Mouse (Mus musculus) heart, embryonic 15.5 days (tissue): ENCODE results near the gene Hpse2. TPM values are rescaled to one million over a fixed set of nuclear protein-coding genes. Genes with fewer than 3 reads are reported as not detected.

ENCODE experiments used
- ATAC-seq: fragments of 200-750 bp; cut with Nextera tagmentation; replicated peaks from 2 replicates; pipeline ENCODE4 v1.8.0; 2017; ENCODE audit warnings: low read depth, moderate TSS enrichment; ENCODE audit not compliant: insufficient number of reproducible peaks, insufficient read depth, low FRiP score
- H3K27ac ChIP-seq: fragments of 300-500 bp; sonication (generic); 2 replicates; pipeline ENCODE4 v1.5.1; 2015; ENCODE audit warnings: mild to moderate bottlenecking, inconsistent platforms
- H3K27me3 ChIP-seq: fragments of 300-500 bp; sonication (generic); 2 replicates; pipeline ENCODE4 v1.6.1; 2015; ENCODE audit warnings: inconsistent platforms
- H3K36me3 ChIP-seq: fragments of 300-500 bp; sonication (generic); 2 replicates; pipeline ENCODE4 v1.6.1; 2015; ENCODE audit warnings: mild to moderate bottlenecking, inconsistent platforms
- H3K4me1 ChIP-seq: fragments of 300-500 bp; sonication (generic); replicated peaks from 2 replicates; pipeline ENCODE4 v1.6.1; 2015; ENCODE audit warnings: inconsistent platforms
- H3K4me2 ChIP-seq: fragments of 300-500 bp; sonication (generic); 2 replicates; pipeline ENCODE4 v1.6.1; 2015; ENCODE audit warnings: inconsistent platforms, mild to moderate bottlenecking, moderate library complexity
- H3K4me3 ChIP-seq: fragments of 300-500 bp; sonication (generic); 2 replicates; pipeline ENCODE4 v1.5.1; 2015; ENCODE audit warnings: mild to moderate bottlenecking, inconsistent platforms
- H3K9ac ChIP-seq: fragments of 300-500 bp; sonication (generic); 2 replicates; pipeline ENCODE4 v1.6.1; 2015; ENCODE audit warnings: mild to moderate bottlenecking, inconsistent platforms
- H3K9me3 ChIP-seq: fragments of 300-500 bp; sonication (generic); replicated peaks from 2 replicates; pipeline ENCODE4 v1.6.1; 2016; ENCODE audit warnings: inconsistent platforms
- WGBS: fragments of 180-500 bp; shearing (Covaris S2); methylation state at CpG from one replicate; pipeline ENCODE4 v1.1.7; 2015; ENCODE audit warnings: mixed read lengths; 5-methylcytosine and 5-hydroxymethylcytosine counted together
- polyA plus RNA-seq: library from polyadenylated mRNA; unstranded; fragments of >200 nt; fragmentation: Nextera tagmentation; extraction: Ambion mirVana; gene quantifications from 2 replicates; pipeline ENCODE4 v1.2.1, GENCODE M21; 2015

The Hpse2 gene
- polyA plus RNA-seq, 1 experiment from 2014 or later = 0.66 TPM

GRCm38 (mm10) chr19:42903840-42904239 is 484.3 kb downstream of the Hpse2 start:
- H3K36me3 ChIP-seq = no peaks in the 10 kb centered on the region
- no peak overlapping the region for H3K4me3 ChIP-seq
- no peak overlapping the region for H3K27ac ChIP-seq
- no peak overlapping the region for H3K4me2 ChIP-seq
- no peaks in the 10 kb centered on the region for H3K27me3 ChIP-seq
- no peak for ATAC-seq
- WGBS = 92% methylated on average over 6 of the region's 6 CpGs
- H3K4me1 ChIP-seq = 0 out of 2 replicates have a peak, but pooled peaks cover 4% of the 10 kb centered on the region
- no peaks in the 10 kb centered on the region for H3K9me3 ChIP-seq
- H3K9ac ChIP-seq = no peak overlapping the region

GRCm38 (mm10) chr19:42902410-42903021 is 485.6 kb downstream of the Hpse2 start:
- H3K4me3 ChIP-seq = no peak overlapping the region
- no peaks in the 10 kb centered on the region for H3K27me3 ChIP-seq
- no peak overlapping the region for H3K4me2 ChIP-seq
- 71% methylated on average over 6 of the region's 6 CpGs for WGBS
- ATAC-seq = no peak
- no peak overlapping the region for H3K27ac ChIP-seq
- H3K9me3 ChIP-seq = no peaks in the 10 kb centered on the region
- no peaks in the 10 kb centered on the region for H3K36me3 ChIP-seq
- no peak overlapping the region for H3K9ac ChIP-seq
- H3K4me1 ChIP-seq = 0 out of 2 replicates have a peak, but pooled peaks cover 4% of the 10 kb centered on the region

GRCm38 (mm10) chr19:42891599-42891998 is 496.6 kb downstream of the Hpse2 start:
- H3K36me3 ChIP-seq = no peaks in the 10 kb centered on the region
- H3K4me1 ChIP-seq = no peaks in the 10 kb centered on the region
- no peaks in the 10 kb centered on the region for H3K27me3 ChIP-seq
- no peak overlapping the region for H3K9ac ChIP-seq
- 44% methylated on average over 5 of the region's 5 CpGs for WGBS
- H3K4me2 ChIP-seq = no peak overlapping the region
- H3K4me3 ChIP-seq = no peak overlapping the region
- H3K27ac ChIP-seq = peak overlapping the region; percentile 34; the same call in 1 of the 2 replicates
- no peaks in the 10 kb centered on the region for H3K9me3 ChIP-seq
- no peak for ATAC-seq

DNA sequence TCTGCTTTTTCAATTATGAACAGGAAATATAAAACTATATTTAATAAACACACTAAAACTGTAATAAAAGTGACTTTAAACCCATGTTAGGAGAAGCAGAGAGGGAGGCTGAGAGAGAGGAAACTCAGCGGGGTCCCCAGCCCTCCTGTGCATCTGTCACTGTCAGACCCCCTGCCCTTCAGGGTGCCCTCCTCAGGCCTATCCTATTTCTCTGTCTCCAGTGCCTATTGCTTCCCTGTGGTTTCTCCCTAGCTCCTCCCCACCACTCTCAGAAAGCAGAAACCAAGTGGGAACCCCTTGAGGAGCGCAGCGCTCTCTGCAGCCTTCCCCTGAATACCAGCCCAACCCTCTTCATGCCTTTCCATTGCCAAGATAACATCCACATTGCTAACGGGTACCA is 510.5 kb downstream of the Hpse2 start:
- 0 out of 2 replicates have a peak, but pooled peaks cover 2% of the 10 kb centered on the region for H3K4me1 ChIP-seq
- H3K36me3 ChIP-seq = no peaks in the 10 kb centered on the region
- no peaks in the 10 kb centered on the region for H3K27me3 ChIP-seq
- H3K4me3 ChIP-seq = no peak overlapping the region
- no peak overlapping the region for H3K4me2 ChIP-seq
- H3K27ac ChIP-seq = no peak overlapping the region
- ATAC-seq = no peak
- no peaks in the 10 kb centered on the region for H3K9me3 ChIP-seq
- WGBS = 37% methylated on average over 4 of the region's 4 CpGs
- no peak overlapping the region for H3K9ac ChIP-seq

GRCm38 (mm10) chr19:42876563-42876962 is 511.6 kb downstream of the Hpse2 start:
- Histone ChIP-seq H3K9ac (no peak overlapping the region), H3K4me3 (no peak overlapping the region), H3K27ac (no peak overlapping the region), H3K9me3 (no peaks in the 10 kb centered on the region), H3K4me1 (0 out of 2 replicates have a peak, but pooled peaks cover 2% of the 10 kb centered on the region), H3K27me3 (no peaks in the 10 kb centered on the region), H3K36me3 (no peaks in the 10 kb centered on the region), H3K4me2 (no peak overlapping the region)
- 75% methylated on average over 4 of the region's 4 CpGs for WGBS
- no peak for ATAC-seq

DNA sequence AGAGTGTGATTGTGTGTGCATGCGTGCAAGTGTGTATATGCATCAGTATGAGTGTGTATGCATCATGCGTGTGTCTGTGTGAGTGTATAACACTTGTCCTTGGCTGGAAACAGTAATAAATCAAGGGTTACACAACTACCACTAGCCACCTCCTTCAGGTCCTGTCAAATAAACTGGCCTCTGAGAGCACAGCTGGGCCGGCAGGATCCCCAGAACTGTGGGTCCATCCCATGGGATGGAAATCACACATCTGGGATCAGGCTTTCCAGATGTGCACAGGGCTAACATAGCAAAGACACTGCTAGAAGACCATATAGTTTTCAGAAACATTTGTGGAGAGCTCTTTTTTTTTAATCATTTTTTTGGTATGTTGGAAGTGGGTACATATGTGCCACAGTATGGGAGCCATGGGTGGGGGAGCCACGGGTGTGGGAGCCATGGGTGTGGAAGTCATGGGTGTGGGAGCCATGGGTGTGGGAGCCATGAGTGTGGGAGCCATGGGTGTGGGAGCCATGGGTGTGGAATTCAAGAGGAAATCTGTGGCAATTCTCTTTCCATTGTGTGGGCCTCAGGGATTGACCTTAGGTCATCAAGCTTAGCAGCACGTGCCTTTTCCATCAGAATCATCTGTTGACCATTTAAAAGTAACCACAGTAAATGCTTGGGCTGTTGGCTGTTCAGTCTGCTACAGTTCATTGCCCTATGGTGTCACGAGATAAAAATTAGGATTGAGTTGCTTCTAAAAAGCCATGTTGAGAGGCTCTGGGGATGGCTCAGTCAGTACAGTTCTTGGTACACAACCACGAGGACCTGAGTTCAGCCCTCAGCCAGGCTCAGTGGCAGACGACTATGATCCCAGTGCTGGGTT is 518.3 kb downstream of the Hpse2 start:
- 61% methylated on average over 8 of the region's 8 CpGs for WGBS
- no peak overlapping the region for H3K4me3 ChIP-seq

DNA sequence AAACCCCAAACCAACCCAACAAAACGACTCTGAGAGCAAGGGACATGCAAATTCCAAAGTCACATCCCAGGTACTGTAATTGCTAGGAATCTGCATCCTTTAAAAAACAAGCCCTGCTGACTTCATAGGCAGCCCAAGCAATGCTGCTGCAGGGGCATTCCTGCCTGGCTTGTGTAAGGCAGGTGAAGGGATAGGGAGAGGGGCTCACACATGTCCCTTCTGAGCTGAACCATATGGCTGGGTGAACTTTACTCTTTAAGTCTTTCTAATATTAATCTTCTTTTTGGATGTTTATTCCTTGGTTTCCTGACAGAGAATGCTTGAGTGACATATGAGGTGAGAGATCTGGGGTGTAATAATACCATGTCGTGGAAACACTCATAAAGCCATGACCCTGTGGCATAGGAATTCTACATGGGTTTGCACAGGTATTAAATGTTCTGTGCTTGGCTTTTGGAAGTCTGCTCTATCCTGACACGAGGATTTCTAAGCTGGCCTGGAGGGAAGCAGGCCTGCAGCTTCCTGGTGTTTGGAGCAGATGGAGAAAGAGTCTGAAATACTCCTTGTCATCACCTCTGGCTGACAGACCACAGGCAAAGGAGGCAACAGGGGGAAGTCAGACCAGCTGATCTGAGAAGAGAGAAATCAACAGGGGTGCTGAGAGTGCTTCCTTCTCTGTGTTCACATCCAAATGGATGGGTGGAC is 519.0 kb downstream of the Hpse2 start:
- no peak overlapping the region for H3K9ac ChIP-seq
- H3K4me3 ChIP-seq = no peak overlapping the region
- H3K36me3 ChIP-seq = no peaks in the 10 kb centered on the region
- H3K4me2 ChIP-seq = no peak overlapping the region
- peak overlapping the region; percentile 29 for H3K27ac ChIP-seq
- WGBS = 13% methylated on average over 3 of the region's 3 CpGs
- peak; percentile 82 for ATAC-seq
- H3K27me3 ChIP-seq = no peaks in the 10 kb centered on the region
- H3K4me1 ChIP-seq = peaks cover 20% of the 10 kb centered on the region
- no peaks in the 10 kb centered on the region for H3K9me3 ChIP-seq

More for the DNA sequence above, 518.3 kb downstream of the Hpse2 start:
- ATAC-seq = no peak
- Histone ChIP-seq H3K27ac (no peak overlapping the region; the same call in 1 of the 2 replicates), H3K9me3 (no peaks in the 10 kb centered on the region), H3K27me3 (no peaks in the 10 kb centered on the region), H3K36me3 (no peaks in the 10 kb centered on the region), H3K9ac (no peak overlapping the region), H3K4me1 (peaks cover 20% of the 10 kb centered on the region), H3K4me2 (no peak overlapping the region)

- H3K27me3 ChIP-seq = no peaks in the 10 kb centered on the region
- H3K4me3 ChIP-seq = no peak overlapping the region
- H3K4me1 ChIP-seq = peaks cover 4% of the 10 kb centered on the region; the same call in 1 of the 2 replicates
- H3K27ac ChIP-seq = no peak overlapping the region
- ATAC-seq = no peak
- no peak overlapping the region for H3K9ac ChIP-seq
- H3K9me3 ChIP-seq = no peaks in the 10 kb centered on the region
- no peaks in the 10 kb centered on the region for H3K36me3 ChIP-seq
- no peak overlapping the region for H3K4me2 ChIP-seq
- WGBS = 40% methylated on average over 3 of the region's 3 CpGs
Observed at GRCm38 (mm10) chr19:42863013-42863412, 525.1 kb downstream of the Hpse2 start.

DNA sequence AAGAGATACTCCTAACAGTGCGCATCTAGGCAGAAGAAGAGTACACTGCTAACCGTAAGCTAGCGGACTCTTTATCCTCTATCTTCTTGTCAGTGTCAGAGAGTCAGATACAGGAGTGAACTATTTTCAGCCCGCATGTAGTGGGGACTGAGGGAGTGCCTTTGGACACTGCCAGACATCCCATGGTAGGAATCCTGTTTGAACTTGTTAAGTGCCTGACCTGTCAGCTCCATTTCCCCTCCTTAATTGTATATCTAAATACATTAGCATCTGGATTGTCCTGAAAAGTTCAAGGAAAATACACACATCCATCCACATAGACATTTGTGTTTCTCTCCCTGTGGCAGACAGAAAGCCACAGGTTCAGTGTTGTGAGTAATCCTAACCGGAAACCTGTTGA is 531.1 kb downstream of the Hpse2 start:
- Histone ChIP-seq H3K9ac (no peak overlapping the region), H3K4me2 (0 out of 2 replicates have a peak overlapping the region, but pooled peaks have one; percentile 8), H3K36me3 (no peaks in the 10 kb centered on the region), H3K4me1 (peaks cover 5% of the 10 kb centered on the region; the same call in 1 of the 2 replicates), H3K27me3 (no peaks in the 10 kb centered on the region), H3K4me3 (no peak overlapping the region), H3K27ac (no peak overlapping the region), H3K9me3 (no peaks in the 10 kb centered on the region)
- ATAC-seq = no peak
- 50% methylated on average over 5 of the region's 5 CpGs for WGBS

- Histone ChIP-seq H3K36me3 (no peaks in the 10 kb centered on the region), H3K4me2 (no peak overlapping the region), H3K4me1 (peaks cover 5% of the 10 kb centered on the region; the same call in 1 of the 2 replicates), H3K27me3 (no peaks in the 10 kb centered on the region), H3K9ac (no peak overlapping the region), H3K27ac (no peak overlapping the region), H3K9me3 (no peaks in the 10 kb centered on the region), H3K4me3 (no peak overlapping the region)
- no peak for ATAC-seq
- WGBS = 81% methylated on average over 4 of the region's 4 CpGs
Observed at GRCm38 (mm10) chr19:42855649-42856048, 532.5 kb downstream of the Hpse2 start.

- 0 out of 2 replicates have a peak, but pooled peaks cover 3% of the 10 kb centered on the region for H3K4me1 ChIP-seq
- H3K36me3 ChIP-seq = no peaks in the 10 kb centered on the region
- ATAC-seq = no peak
- H3K4me2 ChIP-seq = no peak overlapping the region
- H3K9me3 ChIP-seq = no peaks in the 10 kb centered on the region
- H3K9ac ChIP-seq = no peak overlapping the region
- whole genome bisulfite sequencing = 59% methylated on average over 5 of the region's 5 CpGs
- no peak overlapping the region for H3K4me3 ChIP-seq
- H3K27me3 ChIP-seq = no peaks in the 10 kb centered on the region
- H3K27ac ChIP-seq = no peak overlapping the region
Observed at GRCm38 (mm10) chr19:42850444-42850843, 537.7 kb downstream of the Hpse2 start.
